Comparison of ENCODE assay signal across 3 mouse cellular contexts in the genomic region with DNA sequence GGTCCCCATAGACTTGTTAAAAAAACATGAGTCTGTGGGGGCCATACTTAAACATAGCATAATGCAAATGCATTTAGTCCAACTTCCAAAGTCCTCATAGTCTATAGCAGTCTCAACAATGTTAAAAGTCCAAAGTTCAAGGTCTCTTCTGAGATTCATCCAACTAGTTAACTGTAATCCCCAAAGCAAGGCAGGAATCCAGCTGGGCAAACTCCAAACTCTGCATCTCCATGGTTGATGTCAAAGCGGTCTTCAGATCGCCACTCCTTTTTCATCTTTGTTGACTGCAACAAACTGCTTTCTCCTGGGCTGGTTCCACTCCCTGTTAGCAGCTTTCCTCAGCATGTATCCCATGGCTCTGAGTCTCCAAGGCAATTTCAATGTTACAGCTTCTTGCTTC. TPM values are rescaled to one million over a fixed set of nuclear protein-coding genes. Genes with fewer than 3 reads are reported as not detected.
"Had no signal": no experiment of that assay in that cellular context is flagged by ENCODE, and none has a peak within 500 bp of the region (broad histone marks: within the 10 kb centered on the region; RNA-seq: fewer than 3 reads in every experiment).

No protein-coding gene starts in this region.

RNA-seq across cellular contexts. Expression of gene Lrrd1, which starts 47.9 kb away (rescaled TPM):
- polyA plus RNA-seq: stomach, embryonic 16.5 days; stomach, postnatal 0 days; urinary bladder, adult 2 months had no signal
